Mouse (Mus musculus) C2C12 (cell line): ENCODE data around the gene Pramef12. TPM values are rescaled to one million over a fixed set of nuclear protein-coding genes. Genes with fewer than 3 reads are reported as not detected.

Source experiments
- H3K27me3 ChIP-seq: one replicate; pipeline ENCODE4 v1.6.1; 2011; ENCODE audit not compliant: control insufficient read depth, insufficient read depth, insufficient read length
- H3K36me3 ChIP-seq: one replicate; pipeline ENCODE4 v1.6.1; 2011; ENCODE audit not compliant: control insufficient read depth, insufficient read depth
- H3K4me3 ChIP-seq: one replicate; pipeline ENCODE4 v1.5.1; 2011; ENCODE audit warnings: mild to moderate bottlenecking, control low read depth; ENCODE audit not compliant: poor library complexity, insufficient read depth, severe bottlenecking
- H3K79me2 ChIP-seq: one replicate; pipeline ENCODE4 v1.6.1; 2011; ENCODE audit not compliant: control insufficient read depth, insufficient read depth
- H3K79me3 ChIP-seq: one replicate; pipeline ENCODE4 v1.6.1; 2011; ENCODE audit warnings: low read depth, control low read depth
- H3ac ChIP-seq: one replicate; pipeline ENCODE3; 2011; ENCODE audit warnings: low read depth; ENCODE audit not compliant: control insufficient read depth, insufficient read length
- CEBPB ChIP-seq: IDR thresholded peaks from one replicate; pipeline ENCODE4 v1.6.1; 2011; ENCODE audit warnings: low read depth, mild to moderate bottlenecking, control low read depth, moderate library complexity
- CTCF ChIP-seq: IDR thresholded peaks from one replicate; pipeline ENCODE4 v1.5.1; 2011; ENCODE audit not compliant: control insufficient read depth, insufficient read depth, insufficient read length
- FOSL1 ChIP-seq: IDR thresholded peaks from one replicate; pipeline ENCODE4 v1.8.0; 2011; ENCODE audit warnings: mild to moderate bottlenecking, low read length; ENCODE audit not compliant: poor library complexity, insufficient read depth, severe bottlenecking
- MAX ChIP-seq: IDR thresholded peaks from one replicate; pipeline ENCODE4 v1.6.1; 2011; ENCODE audit warnings: mild to moderate bottlenecking, control low read depth
- MYOD1 ChIP-seq: IDR thresholded peaks from one replicate; pipeline ENCODE4 v1.6.1; 2011; ENCODE audit warnings: low read depth; ENCODE audit not compliant: control insufficient read depth, insufficient read length
- MYOG ChIP-seq: IDR thresholded peaks from one replicate; pipeline ENCODE4 v1.6.1; 2011; ENCODE audit not compliant: control insufficient read depth, insufficient read length; ENCODE audit errors: extremely low read depth
- USF1 ChIP-seq: IDR thresholded peaks from one replicate; pipeline ENCODE4 v1.6.1; 2011; ENCODE audit warnings: low read depth, mild to moderate bottlenecking, control low read depth, moderate library complexity
- long read RNA-seq, 2 experiments: library from polyadenylated mRNA; unstranded; transcript quantifications; one replicate each; pipeline ENCODE4 v2.0.0; 2019 to 2020
- polyA plus RNA-seq: library from polyadenylated mRNA; unstranded; fragments of >200 nt; fragmentation: generic; extraction: Trizol; gene quantifications from one replicate; pipeline ENCODE4 v1.2.1, GENCODE M21; 2012; ENCODE audit warnings: missing spikeins

Gene Pramef12
- not detected for polyA plus RNA-seq
- long read RNA-seq, experiment 1: 0 reads
- long read RNA-seq, experiment 2: 0 reads

DNA sequence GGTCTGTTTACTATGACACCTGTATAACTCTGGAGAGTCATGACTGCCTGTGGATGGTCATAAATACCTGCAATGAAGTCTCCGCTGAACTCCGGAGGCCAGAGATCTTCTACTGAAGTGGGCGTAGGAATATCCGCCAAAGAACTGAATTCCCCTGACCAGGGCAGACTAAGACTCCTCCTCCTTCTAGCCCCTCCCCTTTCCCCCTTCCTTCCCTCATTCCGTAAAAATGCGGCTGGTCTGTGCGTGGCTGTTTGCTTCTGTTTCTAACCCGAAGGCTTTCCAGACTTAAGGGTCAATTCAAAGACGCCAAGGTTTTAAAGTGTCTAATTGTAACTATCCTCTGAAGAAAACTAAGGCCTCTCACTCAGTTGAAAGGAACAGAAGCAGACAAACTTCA lies at the start of gene Pramef12:
TSS of gene Pramef12 (minus strand) at position 175 of the 400 bp plus-strand sequence.
- no peak within 1 kb of the TSS for H3K4me3 ChIP-seq
- no peaks in the 10 kb centered on the region for H3K79me2 ChIP-seq
- no peaks in the 10 kb centered on the region for H3K27me3 ChIP-seq

GRCm38 (mm10) chr4:144453217-144453616 lies 45.0 kb upstream of the Pramef12 start, which contains the start of gene Gm9944:
TSS of gene Gm9944 (minus strand) at chr4:144453317.
- Histone ChIP-seq H3ac (no peak within 1 kb of the TSS), H3K79me3 (no peaks in the 10 kb centered on the region), H3K27me3 (no peaks in the 10 kb centered on the region), H3K79me2 (no peaks in the 10 kb centered on the region), H3K4me3 (no peak within 1 kb of the TSS), H3K36me3 (no peaks in the 10 kb centered on the region)
- TF ChIP-seq CTCF (no peak), FOSL1 (no peak), MYOD1 (no peak), MYOG (no peak), USF1 (no peak), MAX (no peak)

More for the DNA sequence above, at the start of gene Pramef12:
- no peaks in the 10 kb centered on the region for H3K79me3 ChIP-seq
- TF ChIP-seq MYOG: no peak
- TF ChIP-seq FOSL1: no peak
- TF ChIP-seq USF1: no peak
- no peak for TF ChIP-seq MAX
- TF ChIP-seq CEBPB: no peak
- TF ChIP-seq CTCF: no peak
- TF ChIP-seq MYOD1: no peak
- no peak within 1 kb of the TSS for H3ac ChIP-seq
- H3K36me3 ChIP-seq: no peaks in the 10 kb centered on the region

DNA sequence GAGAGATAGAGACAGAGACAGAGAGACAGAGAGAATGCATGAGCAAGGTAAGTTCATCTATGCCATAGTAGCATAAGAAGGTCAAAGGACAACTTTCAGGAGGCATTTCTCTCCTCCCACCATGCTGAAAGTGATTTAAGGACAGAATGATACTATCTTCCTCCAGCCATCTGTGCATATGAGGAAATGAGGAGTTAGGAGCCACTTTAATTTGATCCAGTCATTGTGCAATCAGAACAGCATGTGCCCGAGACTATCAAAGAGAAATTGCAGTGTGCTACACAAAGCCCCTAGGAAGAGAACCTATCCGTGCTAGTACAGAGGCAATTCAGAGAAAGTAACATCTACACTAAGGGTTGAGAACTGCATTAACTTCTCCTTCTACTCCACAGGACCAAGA lies 40.3 kb upstream of the Pramef12 start:
- TF ChIP-seq MAX: no peak
- TF ChIP-seq FOSL1: no peak
- TF ChIP-seq CTCF: no peak
- no peak for TF ChIP-seq CEBPB
- TF ChIP-seq MYOD1: no peak
- no peak for TF ChIP-seq MYOG
- TF ChIP-seq USF1: no peak
- Histone ChIP-seq H3K79me2 (no peaks in the 10 kb centered on the region), H3K36me3 (no peaks in the 10 kb centered on the region), H3K4me3 (no peak overlapping the region), H3K27me3 (no peaks in the 10 kb centered on the region), H3ac (no peak overlapping the region), H3K79me3 (no peaks in the 10 kb centered on the region)

- H3ac ChIP-seq: no peak overlapping the region
- no peak overlapping the region for H3K4me3 ChIP-seq
- no peaks in the 10 kb centered on the region for H3K27me3 ChIP-seq
- H3K36me3 ChIP-seq: no peaks in the 10 kb centered on the region
- no peaks in the 10 kb centered on the region for H3K79me3 ChIP-seq
- TF ChIP-seq CTCF: no peak
- TF ChIP-seq MYOD1: no peak
- no peak for TF ChIP-seq CEBPB
- TF ChIP-seq MYOG: no peak
- no peak for TF ChIP-seq FOSL1
- no peak for TF ChIP-seq USF1
- no peak for TF ChIP-seq MAX
- no peaks in the 10 kb centered on the region for H3K79me2 ChIP-seq
Observed at GRCm38 (mm10) chr4:144441582-144441981, 33.3 kb upstream of the Pramef12 start.

GRCm38 (mm10) chr4:144441095-144441494 lies 32.8 kb upstream of the Pramef12 start:
- Histone ChIP-seq H3K79me2 (no peaks in the 10 kb centered on the region), H3K79me3 (no peaks in the 10 kb centered on the region), H3K4me3 (no peak overlapping the region), H3K27me3 (no peaks in the 10 kb centered on the region), H3K36me3 (no peaks in the 10 kb centered on the region), H3ac (no peak overlapping the region)
- no peak for TF ChIP-seq MAX

GRCm38 (mm10) chr4:144438672-144439071 lies 30.4 kb upstream of the Pramef12 start, which contains the start of gene 1700012P22Rik:
TSS of gene 1700012P22Rik (minus strand) at chr4:144438772.
- Histone ChIP-seq H3K27me3 (no peaks in the 10 kb centered on the region), H3K79me3 (no peaks in the 10 kb centered on the region), H3K4me3 (no peak within 1 kb of the TSS), H3K36me3 (no peaks in the 10 kb centered on the region), H3ac (no peak within 1 kb of the TSS), H3K79me2 (no peaks in the 10 kb centered on the region)
- TF ChIP-seq CTCF: no peak
